Mouse (Mus musculus) limb, embryonic 11.5 days (tissue): Measurements from ENCODE around the gene Atpaf2. TPM values are rescaled to one million over a fixed set of nuclear protein-coding genes. Genes with fewer than 3 reads are reported as not detected.

Experiments
- ATAC-seq: fragments of 200-750 bp; cut with Nextera tagmentation; 2 replicates; pipeline ENCODE4 v1.8.0; 2017; ENCODE audit warnings: low read depth; ENCODE audit not compliant: insufficient number of reproducible peaks, low FRiP score, low TSS enrichment
- DNase-seq: peaks from one replicate; pipeline ENCODE4 v3.0.0-alpha.2; 2015; ENCODE audit warnings: low spot score
- H3K27ac ChIP-seq: fragments of 300-500 bp; sonication (generic); replicated peaks from 2 replicates; pipeline ENCODE4 v1.5.1; 2014; ENCODE audit warnings: low read depth, mild to moderate bottlenecking, low read length
- H3K27me3 ChIP-seq: fragments of 300-500 bp; sonication (generic); 2 replicates; pipeline ENCODE4 v1.6.1; 2014; ENCODE audit warnings: mild to moderate bottlenecking, low read length, mixed read lengths; ENCODE audit not compliant: control insufficient read depth, insufficient read depth
- H3K36me3 ChIP-seq: fragments of 300-500 bp; sonication (generic); 2 replicates; pipeline ENCODE4 v1.6.1; 2014; ENCODE audit warnings: mild to moderate bottlenecking, low read length, moderate library complexity, mixed read lengths; ENCODE audit not compliant: control insufficient read depth, insufficient read depth
- H3K4me1 ChIP-seq: fragments of 300-500 bp; sonication (generic); 2 replicates; pipeline ENCODE4 v1.6.1; 2014; ENCODE audit warnings: low read length, mixed read lengths; ENCODE audit not compliant: control insufficient read depth, insufficient read depth
- H3K4me2 ChIP-seq: fragments of 300-500 bp; sonication (generic); 2 replicates; pipeline ENCODE4 v1.6.1; 2014; ENCODE audit warnings: low read depth, mild to moderate bottlenecking, moderate library complexity; ENCODE audit not compliant: severe bottlenecking
- H3K4me3 ChIP-seq: fragments of 300-500 bp; sonication (generic); 2 replicates; pipeline ENCODE4 v1.5.1; 2014; ENCODE audit warnings: low read depth, low read length
- H3K9ac ChIP-seq: fragments of 300-500 bp; sonication (generic); 2 replicates; pipeline ENCODE4 v1.6.1; 2014; ENCODE audit warnings: mild to moderate bottlenecking, low read length
- H3K9me3 ChIP-seq: fragments of 300-500 bp; sonication (generic); 2 replicates; pipeline ENCODE4 v1.6.1; 2016; ENCODE audit warnings: low read length; ENCODE audit not compliant: control insufficient read depth
- WGBS: fragments of 180-500 bp; shearing (Covaris S2); extraction: QIAGEN DNeasy Blood & Tissue Kit; methylation state at CpG from one replicate; pipeline ENCODE4 v1.1.7; 2014; 5-methylcytosine and 5-hydroxymethylcytosine counted together
- polyA plus RNA-seq: library from polyadenylated mRNA; unstranded; fragments of >200 nt; fragmentation: Nextera tagmentation; extraction: Ambion mirVana; gene quantifications from 2 replicates; pipeline ENCODE4 v1.2.1, GENCODE M21; 2014

Gene Atpaf2
- polyA plus RNA-seq, 1 experiment from 2014 or later = 53.7 TPM

- DNase-seq = peak; percentile 52
- peak overlapping the region; percentile 34; the same call in 1 of the 2 replicates for H3K9ac ChIP-seq
- peaks cover 9% of the 10 kb centered on the region for H3K4me1 ChIP-seq
- ATAC-seq = peak; percentile 75
- H3K36me3 ChIP-seq = no peaks in the 10 kb centered on the region
- peak overlapping the region; percentile 29 for H3K4me2 ChIP-seq
- 24% methylated on average over 16 of the region's 16 CpGs for WGBS
- no peak overlapping the region for H3K4me3 ChIP-seq
- H3K9me3 ChIP-seq = no peaks in the 10 kb centered on the region
- H3K27ac ChIP-seq = peak overlapping the region; percentile 53
- no peaks in the 10 kb centered on the region for H3K27me3 ChIP-seq
Measured at GRCm38 (mm10) chr11:60366239-60367019, 51.8 kb downstream of the Atpaf2 start.

- no peak for DNase-seq
- no peak overlapping the region for H3K27ac ChIP-seq
- H3K36me3 ChIP-seq = no peaks in the 10 kb centered on the region
- H3K4me2 ChIP-seq = no peak overlapping the region
- 77% methylated on average over 5 of the region's 5 CpGs for WGBS
- no peak for ATAC-seq
- no peaks in the 10 kb centered on the region for H3K9me3 ChIP-seq
- no peak overlapping the region for H3K4me3 ChIP-seq
- H3K9ac ChIP-seq = no peak overlapping the region
- H3K27me3 ChIP-seq = no peaks in the 10 kb centered on the region
- H3K4me1 ChIP-seq = no peaks in the 10 kb centered on the region
Measured at GRCm38 (mm10) chr11:60360631-60361201, 57.5 kb downstream of the Atpaf2 start.

- ATAC-seq = no peak
- 75% methylated on average over 1 of the region's 1 CpGs for WGBS
- Histone ChIP-seq H3K4me3 (no peak overlapping the region), H3K27me3 (no peaks in the 10 kb centered on the region), H3K27ac (no peak overlapping the region), H3K36me3 (no peaks in the 10 kb centered on the region), H3K4me2 (no peak overlapping the region), H3K9me3 (no peaks in the 10 kb centered on the region), H3K9ac (no peak overlapping the region), H3K4me1 (no peaks in the 10 kb centered on the region)
- DNase-seq = no peak
Measured at GRCm38 (mm10) chr11:60359936-60360335, 58.3 kb downstream of the Atpaf2 start.

- Histone ChIP-seq H3K4me1 (no peaks in the 10 kb centered on the region), H3K27me3 (no peaks in the 10 kb centered on the region), H3K36me3 (no peaks in the 10 kb centered on the region), H3K4me2 (no peak overlapping the region), H3K4me3 (no peak overlapping the region), H3K27ac (no peak overlapping the region), H3K9ac (no peak overlapping the region), H3K9me3 (no peaks in the 10 kb centered on the region)
- WGBS = 68% methylated on average over 5 of the region's 5 CpGs
- no peak for ATAC-seq
- DNase-seq = no peak
Measured at GRCm38 (mm10) chr11:60359138-60359537, 59.1 kb downstream of the Atpaf2 start.

- Histone ChIP-seq H3K4me2 (no peak overlapping the region), H3K4me3 (no peak overlapping the region), H3K9ac (no peak overlapping the region), H3K4me1 (peaks cover 2% of the 10 kb centered on the region; the same call in 1 of the 2 replicates), H3K27me3 (no peaks in the 10 kb centered on the region), H3K27ac (no peak overlapping the region), H3K36me3 (no peaks in the 10 kb centered on the region), H3K9me3 (no peaks in the 10 kb centered on the region)
- DNase-seq = no peak
- 82% methylated on average over 7 of the region's 7 CpGs for WGBS
- ATAC-seq = no peak
Measured at GRCm38 (mm10) chr11:60358548-60358947, 59.7 kb downstream of the Atpaf2 start.

GRCm38 (mm10) chr11:60357116-60357515, 61.1 kb downstream of the Atpaf2 start:
- Histone ChIP-seq H3K9me3 (no peaks in the 10 kb centered on the region), H3K36me3 (no peaks in the 10 kb centered on the region), H3K9ac (no peak overlapping the region), H3K4me1 (peaks cover 7% of the 10 kb centered on the region), H3K27ac (no peak overlapping the region), H3K4me2 (no peak overlapping the region), H3K4me3 (no peak overlapping the region), H3K27me3 (no peaks in the 10 kb centered on the region)
- no peak for DNase-seq
- ATAC-seq = no peak
- WGBS = 63% methylated on average over 1 of the region's 1 CpGs

- no peak overlapping the region for H3K9ac ChIP-seq
- DNase-seq = no peak
- H3K36me3 ChIP-seq = no peaks in the 10 kb centered on the region
- no peaks in the 10 kb centered on the region for H3K27me3 ChIP-seq
- 93% methylated on average over 2 of the region's 2 CpGs for WGBS
- ATAC-seq = no peak
- peaks cover 11% of the 10 kb centered on the region for H3K4me1 ChIP-seq
- H3K4me3 ChIP-seq = no peak overlapping the region
- no peaks in the 10 kb centered on the region for H3K9me3 ChIP-seq
- H3K4me2 ChIP-seq = no peak overlapping the region
- H3K27ac ChIP-seq = no peak overlapping the region
Measured at GRCm38 (mm10) chr11:60355952-60356351, 62.3 kb downstream of the Atpaf2 start.

GRCm38 (mm10) chr11:60352559-60353411, 65.5 kb downstream of the Atpaf2 start, which contains the start of the genes Tom1l2 and Drc3:
Gene Tom1l2, minus strand, starts transcription at chr11:60352905.
Gene Drc3, plus strand, starts transcription at chr11:60353329.
- DNase-seq = peak; percentile 99
- Histone ChIP-seq H3K4me1 (peaks cover 11% of the 10 kb centered on the region), H3K27ac (no peak within 1 kb of the TSS), H3K4me3 (peak within 1 kb of the TSS; percentile 57), H3K27me3 (no peaks in the 10 kb centered on the region), H3K9me3 (no peaks in the 10 kb centered on the region), H3K36me3 (no peaks in the 10 kb centered on the region), H3K9ac (peak within 1 kb of the TSS; percentile 66), H3K4me2 (peak within 1 kb of the TSS; percentile 96)
- peak; percentile 100 for ATAC-seq
- WGBS = under 1% methylated on average over 57 of the region's 57 CpGs
